Mouse (Mus musculus): Measurements from ENCODE around the gene Ccdc107. TPM values are rescaled to one million over a fixed set of nuclear protein-coding genes. Genes with fewer than 3 reads are reported as not detected.
A peak's percentile ranks its signal among the peaks of the same experiment; 100 is the strongest.

The Ccdc107 gene
- polyA plus RNA-seq, 1 experiment from 2014 or later = 70.9 TPM

DNA sequence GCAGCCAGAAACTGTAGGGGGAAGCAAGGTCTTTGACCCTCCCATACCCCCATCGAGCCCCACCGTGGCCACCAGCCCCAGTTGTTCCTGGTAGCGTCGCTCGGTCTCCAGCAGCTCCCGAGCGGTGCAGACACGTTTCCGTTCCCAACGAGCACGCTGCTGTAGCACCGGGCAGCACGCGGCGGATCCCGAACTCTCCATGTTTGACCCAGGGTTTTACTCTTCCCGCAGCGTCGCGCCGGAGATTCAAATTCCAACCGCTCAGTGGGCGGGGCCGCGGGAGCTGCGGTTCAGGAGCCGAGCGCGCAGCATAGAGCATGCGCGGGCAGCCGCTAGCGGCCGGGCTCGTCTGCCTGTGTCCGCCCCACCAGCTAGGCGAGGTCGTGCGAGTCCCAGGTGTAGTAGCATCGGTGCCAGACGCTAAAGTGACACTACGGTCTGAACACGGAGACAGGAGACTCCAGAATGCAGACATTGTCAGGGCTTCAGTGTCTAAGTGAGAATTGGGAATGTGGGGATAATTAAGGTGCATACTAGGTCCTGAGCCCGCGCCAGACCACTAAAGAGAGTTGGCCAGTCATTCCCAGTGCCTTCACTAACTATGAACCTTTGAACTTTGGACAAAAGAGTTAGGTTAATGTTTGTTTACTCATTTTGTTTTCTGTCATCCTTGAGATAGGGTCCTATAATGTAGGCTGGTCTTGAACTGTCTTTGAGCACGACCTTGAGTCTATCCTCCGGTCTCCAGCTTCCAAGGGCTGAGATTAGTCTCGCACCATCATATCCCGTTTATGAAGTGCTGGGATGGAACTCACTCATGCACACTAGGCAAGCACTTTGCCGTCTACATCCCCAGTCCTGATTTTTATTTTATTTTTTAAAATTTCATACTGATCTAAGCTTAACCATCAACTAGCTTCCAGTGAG is 7.0 kb downstream of the Ccdc107 start, which contains the start of gene Arhgef39:
Gene Arhgef39 (minus strand): TSS at position 289 of the 927 bp plus-strand sequence.
- WGBS = 6% methylated on average over 50 of the region's 50 CpGs
- no peaks in the 10 kb centered on the region for H3K9me3 ChIP-seq
- peak; percentile 67 for ATAC-seq (ENCODE audit: extremely low read depth, insufficient number of reproducible peaks, low FRiP score, low TSS enrichment)
- H3K9ac ChIP-seq = peak within 1 kb of the TSS; percentile 84
- H3K4me2 ChIP-seq = peak within 1 kb of the TSS; percentile 80
- H3K27me3 ChIP-seq (replicated peaks) = no peaks in the 10 kb centered on the region
- H3K4me3 ChIP-seq = peak within 1 kb of the TSS; percentile 66
- H3K4me1 ChIP-seq = peaks cover 49% of the 10 kb centered on the region
- peaks cover 24% of the 10 kb centered on the region for H3K36me3 ChIP-seq
- H3K27ac ChIP-seq (replicated peaks) = peak within 1 kb of the TSS; percentile 66

DNA sequence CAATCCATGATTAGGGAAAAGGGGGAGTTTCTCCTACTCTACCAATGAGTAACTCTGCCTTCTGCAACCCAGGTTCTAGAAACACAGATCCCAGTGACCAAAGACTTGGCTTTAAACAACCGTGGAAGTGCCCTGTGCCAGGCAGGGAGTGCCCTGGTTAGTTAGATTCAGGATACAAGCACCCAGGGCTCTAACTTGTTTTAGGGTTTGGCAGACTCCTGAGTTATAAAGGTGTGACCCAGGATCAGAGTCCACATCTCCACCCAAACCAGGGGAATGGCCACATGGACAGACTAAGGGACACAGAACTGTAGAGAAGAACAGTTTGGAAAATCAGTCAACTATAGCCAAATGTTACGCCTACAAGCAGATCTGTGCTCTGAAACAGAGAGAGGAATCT is 10.3 kb downstream of the Ccdc107 start:
- 64% methylated on average over 2 of the region's 2 CpGs for WGBS
- no peak overlapping the region for H3K9ac ChIP-seq
- H3K27me3 ChIP-seq (replicated peaks) = peaks cover 11% of the 10 kb centered on the region; the same call in 1 of the 2 replicates
- H3K4me1 ChIP-seq = peaks cover 21% of the 10 kb centered on the region
- no peak overlapping the region for H3K4me2 ChIP-seq
- H3K4me3 ChIP-seq = no peak overlapping the region
- H3K36me3 ChIP-seq = no peaks in the 10 kb centered on the region
- ATAC-seq (ENCODE audit: extremely low read depth, insufficient number of reproducible peaks, low FRiP score, low TSS enrichment) = no peak
- no peak overlapping the region for H3K27ac ChIP-seq (replicated peaks)
- no peaks in the 10 kb centered on the region for H3K9me3 ChIP-seq

DNA sequence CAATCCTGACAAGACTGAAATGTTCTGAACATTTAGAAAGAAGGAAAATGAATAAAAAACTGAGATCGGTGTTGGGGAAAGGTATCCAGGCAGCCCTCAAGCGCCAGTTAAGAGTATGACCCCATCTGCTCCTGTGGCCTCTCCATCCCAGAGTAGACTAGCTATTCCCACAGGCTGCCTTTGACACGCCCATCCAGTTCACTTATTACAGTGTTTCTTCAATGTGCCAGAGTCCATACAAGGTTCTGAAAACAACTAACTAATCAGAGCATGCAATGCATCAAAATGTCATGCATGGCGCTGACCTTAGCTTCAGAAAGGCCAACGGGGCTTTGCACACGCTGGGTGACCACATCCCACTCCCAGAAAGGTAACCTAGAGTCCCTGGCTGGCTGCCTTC is 10.8 kb downstream of the Ccdc107 start:
- Histone ChIP-seq H3K9me3 (no peaks in the 10 kb centered on the region), H3K4me3 (no peak overlapping the region), H3K9ac (no peak overlapping the region), H3K4me2 (no peak overlapping the region), H3K36me3 (no peaks in the 10 kb centered on the region), H3K4me1 (peaks cover 19% of the 10 kb centered on the region), H3K27me3 (replicated peaks) (peaks cover 11% of the 10 kb centered on the region; the same call in 1 of the 2 replicates), H3K27ac (replicated peaks) (no peak overlapping the region)
- 73% methylated on average over 6 of the region's 6 CpGs for WGBS
- no peak for ATAC-seq (ENCODE audit: extremely low read depth, insufficient number of reproducible peaks, low FRiP score, low TSS enrichment)

DNA sequence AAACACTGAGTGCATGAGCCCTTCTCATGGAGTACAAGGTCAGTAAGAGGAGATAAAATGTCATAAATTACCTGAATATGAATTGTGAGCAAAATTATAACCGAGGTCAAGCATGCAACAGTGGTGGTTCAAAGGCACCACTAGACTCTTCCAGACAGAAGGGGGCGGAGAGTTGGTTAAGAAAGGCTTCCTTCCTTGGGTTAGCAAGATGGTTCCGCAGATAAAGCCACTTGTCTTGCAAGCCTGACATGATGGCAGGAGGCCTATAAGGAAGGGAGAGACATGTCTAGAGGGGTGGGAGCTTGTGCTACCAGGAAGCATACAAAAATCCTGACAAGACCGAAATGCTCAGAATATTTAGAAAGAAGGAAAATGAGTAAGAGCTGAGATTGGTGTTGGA is 11.6 kb downstream of the Ccdc107 start:
- H3K27me3 ChIP-seq (replicated peaks) = peaks cover 11% of the 10 kb centered on the region; the same call in 1 of the 2 replicates
- peaks cover 20% of the 10 kb centered on the region for H3K4me1 ChIP-seq
- H3K9me3 ChIP-seq = no peaks in the 10 kb centered on the region
- WGBS = 68% methylated on average over 4 of the region's 4 CpGs
- no peak overlapping the region for H3K9ac ChIP-seq
- H3K27ac ChIP-seq (replicated peaks) = no peak overlapping the region
- H3K36me3 ChIP-seq = no peaks in the 10 kb centered on the region
- H3K4me2 ChIP-seq = no peak overlapping the region
- no peak for ATAC-seq (ENCODE audit: extremely low read depth, insufficient number of reproducible peaks, low FRiP score, low TSS enrichment)
- no peak overlapping the region for H3K4me3 ChIP-seq

DNA sequence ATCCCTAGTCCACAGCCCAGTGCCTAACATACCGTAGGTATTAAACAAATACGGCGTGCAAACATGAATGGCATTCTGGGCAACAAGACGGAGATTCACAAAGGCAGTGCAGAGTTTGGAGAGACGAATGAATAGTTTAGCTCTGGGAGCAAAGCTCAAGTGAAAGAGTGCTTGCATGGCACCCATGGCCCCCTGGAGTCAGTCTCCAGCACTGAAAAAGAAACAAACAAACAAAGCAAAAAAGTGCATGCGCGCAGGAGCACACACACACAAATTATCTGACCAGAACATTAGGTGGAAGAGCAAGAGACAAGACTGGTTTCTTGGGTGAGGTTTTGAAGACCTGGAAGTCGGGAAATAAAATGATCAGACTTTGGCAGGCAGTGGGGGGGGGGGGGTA is 13.4 kb downstream of the Ccdc107 start:
- H3K9me3 ChIP-seq = no peaks in the 10 kb centered on the region
- 83% methylated on average over 8 of the region's 8 CpGs for WGBS

DNA sequence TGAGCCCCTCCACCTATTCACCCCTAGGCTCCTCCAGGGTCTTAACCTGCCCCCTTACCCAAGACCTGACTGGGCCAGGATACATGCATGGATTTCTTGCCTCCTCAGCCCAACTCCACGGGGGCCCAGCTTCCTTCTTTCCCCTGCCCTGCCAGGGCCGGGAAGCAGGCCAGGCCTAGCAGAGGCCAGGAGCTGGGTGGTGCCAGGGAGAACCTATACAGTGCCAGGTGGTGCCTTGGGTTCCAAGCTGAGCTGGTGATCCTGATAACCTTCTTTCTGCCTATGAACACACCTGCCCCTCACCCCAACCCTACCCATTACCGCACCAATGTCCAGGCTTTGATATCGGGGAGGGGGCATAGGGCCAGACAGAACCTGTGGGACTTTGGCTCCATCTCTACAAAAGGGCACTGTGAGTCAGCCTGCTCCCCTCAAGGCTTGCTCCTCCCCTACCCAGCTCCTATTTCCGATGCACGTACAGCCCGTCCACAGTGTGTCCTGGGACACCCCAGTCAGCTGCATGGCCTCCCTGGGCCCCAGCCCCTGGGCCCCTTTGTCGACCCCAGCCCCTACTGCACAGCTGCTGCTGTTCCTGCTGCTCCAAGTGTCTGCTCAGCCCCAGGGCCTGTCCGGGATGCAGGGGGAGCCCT is 14.0 kb downstream of the Ccdc107 start, which contains the start of gene Car9:
Gene Car9 (plus strand): TSS at position 431 of the 650 bp plus-strand sequence.
- Histone ChIP-seq H3K9me3 (no peaks in the 10 kb centered on the region), H3K27me3 (replicated peaks) (peaks cover 11% of the 10 kb centered on the region; the same call in 1 of the 2 replicates), H3K36me3 (no peaks in the 10 kb centered on the region), H3K4me1 (peaks cover 21% of the 10 kb centered on the region), H3K9ac (peak within 1 kb of the TSS; percentile 84), H3K27ac (replicated peaks) (no peak within 1 kb of the TSS), H3K4me3 (peak within 1 kb of the TSS; percentile 58), H3K4me2 (peak within 1 kb of the TSS; percentile 88)
- 57% methylated on average over 9 of the region's 9 CpGs for WGBS
- ATAC-seq (ENCODE audit: extremely low read depth, insufficient number of reproducible peaks, low FRiP score, low TSS enrichment) = no peak

More for the DNA sequence above, 13.4 kb downstream of the Ccdc107 start:
- Histone ChIP-seq H3K27me3 (replicated peaks) (peaks cover 11% of the 10 kb centered on the region; the same call in 1 of the 2 replicates), H3K4me3 (no peak overlapping the region), H3K4me2 (no peak overlapping the region), H3K36me3 (no peaks in the 10 kb centered on the region), H3K27ac (replicated peaks) (no peak overlapping the region), H3K9ac (no peak overlapping the region), H3K4me1 (peaks cover 18% of the 10 kb centered on the region)
- no peak for ATAC-seq (ENCODE audit: extremely low read depth, insufficient number of reproducible peaks, low FRiP score, low TSS enrichment)

DNA sequence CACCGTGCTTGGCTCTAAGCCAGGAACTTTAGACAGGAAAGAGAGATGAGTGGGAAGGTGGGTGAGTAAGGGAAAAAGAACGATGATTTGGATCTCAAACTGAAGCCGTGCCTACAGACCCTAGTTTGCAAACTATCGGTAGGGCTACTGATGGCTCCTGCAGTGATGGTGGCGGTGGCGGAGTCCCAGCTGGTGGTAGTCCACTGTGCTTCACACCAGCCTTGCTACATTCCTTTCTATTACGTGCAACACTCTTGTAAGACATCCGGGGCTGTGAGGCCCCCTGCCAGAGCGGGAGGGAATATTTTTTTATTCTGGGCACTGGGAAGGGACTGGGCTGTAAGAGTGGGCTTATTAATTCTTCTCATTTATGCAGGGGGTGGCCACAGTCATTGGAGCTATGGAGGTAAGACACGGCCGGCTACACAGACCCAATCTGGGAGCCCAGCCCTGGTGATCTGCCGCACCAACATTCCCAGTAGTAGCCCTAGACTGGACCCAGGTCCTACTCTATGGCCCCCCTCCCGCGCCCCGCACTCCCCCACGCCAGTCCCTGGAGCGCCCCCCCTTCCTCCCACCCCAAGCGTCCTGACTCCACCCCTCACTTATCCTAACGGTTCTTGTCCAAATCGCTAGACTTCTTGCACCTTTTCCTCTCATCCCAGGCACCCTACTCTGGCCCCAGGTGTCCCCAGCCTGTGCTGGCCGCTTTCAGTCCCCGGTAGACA is 15.4 kb downstream of the Ccdc107 start:
- Histone ChIP-seq H3K4me3 (peak overlapping the region; percentile 58), H3K9me3 (no peaks in the 10 kb centered on the region), H3K4me1 (peaks cover 32% of the 10 kb centered on the region), H3K4me2 (peak overlapping the region; percentile 88), H3K9ac (peak overlapping the region; percentile 84), H3K36me3 (no peaks in the 10 kb centered on the region), H3K27me3 (replicated peaks) (peaks cover 11% of the 10 kb centered on the region; the same call in 1 of the 2 replicates), H3K27ac (replicated peaks) (peak overlapping the region; percentile 55; the same call in 1 of the 2 replicates)
- ATAC-seq (ENCODE audit: extremely low read depth, insufficient number of reproducible peaks, low FRiP score, low TSS enrichment) = no peak
- 4% methylated on average over 22 of the region's 22 CpGs for WGBS

DNA sequence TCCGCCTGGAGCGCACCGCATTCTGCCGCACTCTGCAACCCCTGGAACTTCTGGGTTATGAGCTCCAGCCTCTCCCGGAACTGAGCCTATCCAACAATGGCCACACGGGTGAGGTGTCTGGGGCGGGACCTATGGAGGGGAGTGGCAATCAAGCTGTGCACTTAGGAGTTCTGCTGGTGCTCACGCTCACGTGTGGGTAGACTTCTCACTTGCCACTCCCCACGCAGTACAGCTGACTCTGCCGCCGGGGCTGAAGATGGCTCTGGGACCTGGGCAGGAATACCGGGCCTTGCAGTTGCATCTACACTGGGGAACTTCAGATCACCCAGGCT is 15.9 kb downstream of the Ccdc107 start:
- peaks cover 11% of the 10 kb centered on the region; the same call in 1 of the 2 replicates for H3K27me3 ChIP-seq (replicated peaks)
- peak overlapping the region; percentile 88 for H3K4me2 ChIP-seq
- 2% methylated on average over 13 of the region's 13 CpGs for whole genome bisulfite sequencing
- peak overlapping the region; percentile 58 for H3K4me3 ChIP-seq
- H3K9me3 ChIP-seq = no peaks in the 10 kb centered on the region
- H3K4me1 ChIP-seq = peaks cover 33% of the 10 kb centered on the region
- H3K9ac ChIP-seq = peak overlapping the region; percentile 84
- peak; percentile 60; the same call in 1 of the 2 replicates for ATAC-seq (ENCODE audit: extremely low read depth, insufficient number of reproducible peaks, low FRiP score, low TSS enrichment)
- no peaks in the 10 kb centered on the region for H3K36me3 ChIP-seq
- H3K27ac ChIP-seq (replicated peaks) = peak overlapping the region; percentile 55; the same call in 1 of the 2 replicates

DNA sequence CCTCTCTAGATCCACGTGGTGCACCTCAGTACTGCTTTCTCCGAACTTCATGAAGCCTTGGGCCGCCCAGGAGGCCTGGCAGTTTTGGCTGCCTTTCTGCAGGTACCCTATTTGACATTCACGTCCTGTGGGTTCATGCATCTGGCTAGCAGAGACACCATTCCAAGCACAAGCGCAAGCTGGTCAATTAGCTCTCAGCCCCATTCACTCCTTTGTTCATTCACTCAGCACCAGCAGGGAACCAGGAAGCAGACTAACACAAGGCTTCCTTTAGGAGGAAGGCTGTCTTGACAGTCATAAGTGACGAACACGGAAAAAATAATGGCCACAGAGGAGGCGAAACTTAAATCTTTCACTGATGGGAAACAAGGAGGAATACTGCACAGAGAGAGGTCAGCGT is 16.4 kb downstream of the Ccdc107 start:
- 33% methylated on average over 9 of the region's 9 CpGs for WGBS
- Histone ChIP-seq H3K36me3 (no peaks in the 10 kb centered on the region), H3K27ac (replicated peaks) (no peak overlapping the region), H3K4me3 (peak overlapping the region; percentile 58), H3K27me3 (replicated peaks) (peaks cover 11% of the 10 kb centered on the region; the same call in 1 of the 2 replicates), H3K4me2 (peak overlapping the region; percentile 88), H3K9me3 (no peaks in the 10 kb centered on the region), H3K4me1 (peaks cover 38% of the 10 kb centered on the region), H3K9ac (peak overlapping the region; percentile 84)
- ATAC-seq (ENCODE audit: extremely low read depth, insufficient number of reproducible peaks, low FRiP score, low TSS enrichment) = no peak

DNA sequence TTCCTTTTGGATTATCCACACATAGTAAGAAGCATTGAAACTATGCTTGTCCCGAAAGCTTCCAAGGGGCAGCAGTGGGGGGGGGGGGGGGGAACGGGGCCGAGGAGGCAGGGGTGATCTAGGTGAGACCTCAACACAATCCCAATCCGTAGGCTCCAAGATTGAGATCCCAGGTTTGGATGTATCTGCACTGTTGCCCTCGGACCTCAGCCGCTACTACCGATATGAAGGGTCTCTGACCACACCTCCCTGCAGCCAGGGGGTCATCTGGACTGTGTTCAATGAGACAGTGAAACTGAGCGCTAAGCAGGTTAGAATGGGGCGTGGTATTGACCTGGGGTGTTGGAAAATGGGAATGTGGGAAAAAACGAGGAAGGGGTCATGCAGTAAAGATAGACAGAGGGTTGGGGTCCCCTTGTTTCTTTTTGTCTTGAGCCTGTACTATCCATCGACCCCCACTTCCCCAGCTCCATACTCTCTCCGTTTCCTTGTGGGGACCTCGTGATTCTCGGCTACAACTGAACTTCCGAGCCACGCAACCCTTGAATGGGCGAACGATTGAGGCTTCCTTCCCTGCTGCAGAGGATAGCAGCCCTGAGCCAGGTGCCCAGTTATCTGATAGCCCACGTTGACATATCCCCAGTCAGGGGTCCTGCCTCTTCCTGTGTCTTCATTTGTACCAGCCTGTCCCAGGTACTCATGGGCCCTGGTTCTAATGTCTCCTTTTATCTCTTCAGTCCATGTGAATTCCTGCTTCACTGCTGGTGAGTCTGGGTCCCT is 19.2 kb downstream of the Ccdc107 start:
- 49% methylated on average over 19 of the region's 19 CpGs for WGBS

More for the DNA sequence above, 19.2 kb downstream of the Ccdc107 start:
- Histone ChIP-seq H3K9ac (no peak overlapping the region), H3K4me1 (peaks cover 60% of the 10 kb centered on the region), H3K4me3 (no peak overlapping the region), H3K27me3 (replicated peaks) (peaks cover 10% of the 10 kb centered on the region; the same call in 1 of the 2 replicates), H3K9me3 (no peaks in the 10 kb centered on the region), H3K27ac (replicated peaks) (no peak overlapping the region), H3K4me2 (no peak overlapping the region), H3K36me3 (peaks cover 26% of the 10 kb centered on the region)
- ATAC-seq (ENCODE audit: extremely low read depth, insufficient number of reproducible peaks, low FRiP score, low TSS enrichment) = no peak
